In genomic region chr19:8770567-8771270, GRCm38 (mm10) we compare ENCODE assay signal across 8 mouse cellular contexts. TPM values are rescaled to one million over a fixed set of nuclear protein-coding genes. Genes with fewer than 3 reads are reported as not detected.
DNase-seq lines count a peak whose midpoint lies in the region; ATAC-seq and TF ChIP-seq lines count a peak whose summit lies in the region.

Tmem223 (plus strand) TSS chr19:8770996.

- TF ChIP-seq CTCF in intestine, postnatal 0 days (IDR thresholded peaks at IDR 0.05; ENCODE audit: low read depth) = peak; percentile 37

- peak within 1 kb of the TSS; percentile 74 for H3K4me3 ChIP-seq in embryonic facial prominence, embryonic 11.5 days (ENCODE audit: low read depth, low read length)
- H3K4me3 ChIP-seq in intestine, postnatal 0 days (ENCODE audit: low read depth, low read length) = peak within 1 kb of the TSS; percentile 83

- no peaks in the 10 kb centered on the region; the same call in 1 of the 2 replicates for H3K4me1 ChIP-seq in embryonic facial prominence, embryonic 11.5 days (ENCODE audit: control insufficient read depth, insufficient read depth, low read length)
- H3K4me1 ChIP-seq in intestine, postnatal 0 days (replicated peaks; ENCODE audit: control insufficient read depth, insufficient read depth, low read length) = peaks cover 5% of the 10 kb centered on the region; the same call in 1 of the 2 replicates

- no peaks in the 10 kb centered on the region for H3K9me3 ChIP-seq in embryonic facial prominence, embryonic 11.5 days (replicated peaks; ENCODE audit: control insufficient read depth, low read length)
- H3K9me3 ChIP-seq in intestine, postnatal 0 days (ENCODE audit: control insufficient read depth) = no peaks in the 10 kb centered on the region

- peak within 1 kb of the TSS; percentile 75 for H3K27ac ChIP-seq in embryonic facial prominence, embryonic 11.5 days (replicated peaks; ENCODE audit: low read depth, low read length)
- peak within 1 kb of the TSS; percentile 88 for H3K27ac ChIP-seq in intestine, postnatal 0 days (ENCODE audit: low read depth, low read length)

- H3K9ac ChIP-seq in embryonic facial prominence, embryonic 11.5 days (replicated peaks; ENCODE audit: low read length) = peak within 1 kb of the TSS; percentile 96
- peak within 1 kb of the TSS; percentile 91 for H3K9ac ChIP-seq in intestine, postnatal 0 days (ENCODE audit: low read depth, low read length)

- H3K36me3 ChIP-seq in embryonic facial prominence, embryonic 11.5 days (replicated peaks; ENCODE audit: control insufficient read depth, insufficient read depth, low read depth, low read length) = peaks cover 15% of the 10 kb centered on the region
- peaks cover 37% of the 10 kb centered on the region for H3K36me3 ChIP-seq in intestine, postnatal 0 days (ENCODE audit: control insufficient read depth, insufficient read depth)

- 19% methylated on average over 29 of the region's 29 CpGs for WGBS in embryonic facial prominence, embryonic 11.5 days
- WGBS in intestine, postnatal 0 days = 15% methylated on average over 29 of the region's 29 CpGs

- H3K27me3 ChIP-seq in embryonic facial prominence, embryonic 11.5 days (ENCODE audit: control insufficient read depth, insufficient read depth, low read length) = no peaks in the 10 kb centered on the region
- H3K27me3 ChIP-seq in intestine, postnatal 0 days (replicated peaks; ENCODE audit: control insufficient read depth, insufficient read depth, low read length) = no peaks in the 10 kb centered on the region

- intact Hi-C loops in left cerebral cortex, postnatal 36 days (cut with DNase I) = loop anchor here (5.0 kb wide), 1 partner anchor 52 kb away; the partner anchor contains the start of gene Hnrnpul2

- peak within 1 kb of the TSS; percentile 56 for H3K4me2 ChIP-seq in embryonic facial prominence, embryonic 11.5 days (ENCODE audit: low read depth, low read length)
- H3K4me2 ChIP-seq in intestine, postnatal 0 days (replicated peaks; ENCODE audit: low read depth) = peak within 1 kb of the TSS; percentile 77

- ATAC-seq in embryonic facial prominence, embryonic 11.5 days (replicated peaks; ENCODE audit: insufficient number of reproducible peaks, low FRiP score, low TSS enrichment, low read depth) = no peak
- ATAC-seq in granulocyte monocyte progenitor cell, adult 5-6 weeks (replicated peaks; ENCODE audit: poor library complexity, severe bottlenecking) = peak; percentile 54
- ATAC-seq in intestine, postnatal 0 days = peak; percentile 46

- peak; percentile 93 for DNase-seq in adrenal gland, postnatal 14 days
- DNase-seq in embryonic facial prominence, embryonic 11.5 days (ENCODE audit: low spot score) = peak; percentile 80
- DNase-seq in left cerebral cortex, postnatal 36 days (ENCODE audit: low spot score in 2 of 2) = peak; percentile 82 to 85
- peak; percentile 77 for DNase-seq in mesoderm, embryonic 11.5 days (ENCODE audit: low read depth, low spot score)
- DNase-seq in right cerebral cortex, postnatal 25 days = peak; percentile 79
- DNase-seq in urinary bladder, postnatal 25 days (ENCODE audit: low spot score) = peak; percentile 77

RNA-seq across cellular contexts. Expression of gene Tmem223, which starts in this region (rescaled TPM):
- total RNA-seq in adrenal gland, postnatal 14 days (2021) = 102 and 111 TPM in 2 replicates
- polyA plus RNA-seq in embryonic facial prominence, embryonic 11.5 days (2014; fragmentation: Nextera tagmentation; extraction: Ambion mirVana) = 191 and 197 TPM in 2 replicates
- 61.2 and 62.7 TPM in 2 replicates for total RNA-seq in granulocyte monocyte progenitor cell, adult 5-6 weeks (2014; fragmentation: Nextera tagmentation)
- total RNA-seq in granulocyte monocyte progenitor cell, adult 5-6 weeks (2017) = 35.7 and 40.6 TPM in 2 replicates
- 136 and 137 TPM in 2 replicates for polyA plus RNA-seq in intestine, postnatal 0 days (2015; fragmentation: Nextera tagmentation; extraction: Ambion mirVana)
- total RNA-seq in left cerebral cortex, postnatal 36 days (2021) = 10 to 100 TPM; 68.5 to 75.9 TPM
